Mouse (Mus musculus): ENCODE measurements around the gene Megf9. TPM values are rescaled to one million over a fixed set of nuclear protein-coding genes. Genes with fewer than 3 reads are reported as not detected.

Megf9 gene
- 10 to 100 TPM; 24.1 to 32.1 TPM for total RNA-seq (2021)
- long read RNA-seq, experiment 1, partial matches to known transcripts = 0 of 2 reads
- long read RNA-seq, experiment 1, other reads (novel, unspliced or antisense) = 2 of 2 reads
- long read RNA-seq, experiment 2, full-length matches to known transcripts = 1 of 5 reads
- long read RNA-seq, experiment 2, partial matches to known transcripts = 1 of 5 reads
- long read RNA-seq, experiment 2, other reads (novel, unspliced or antisense) = 3 of 5 reads

- peak; percentile 95 to 96 for DNase-seq (ENCODE audit: low spot score in 2 of 2)
Observed at GRCm38 (mm10) chr4:70534891-70535269, at the start of gene Megf9. TSS of gene Megf9 (minus strand) at chr4:70534995.

- peak; percentile 29 to 40 for DNase-seq (ENCODE audit: low spot score in 2 of 2)
Observed at GRCm38 (mm10) chr4:70579654-70580053, 44.9 kb upstream of the Megf9 start.

- DNase-seq (ENCODE audit: low spot score in 2 of 2) = no peak
Observed at GRCm38 (mm10) chr4:70578301-70578700, 43.5 kb upstream of the Megf9 start.

- no peak for DNase-seq (ENCODE audit: low spot score in 2 of 2)
Observed at GRCm38 (mm10) chr4:70576096-70576495, 41.3 kb upstream of the Megf9 start.

- DNase-seq (ENCODE audit: low spot score in 2 of 2) = no peak
Observed at GRCm38 (mm10) chr4:70573926-70574325, 39.1 kb upstream of the Megf9 start.

GRCm38 (mm10) chr4:70553888-70554287 lies 19.1 kb upstream of the Megf9 start:
- peak in 1 of 2 experiments; percentile 28 for DNase-seq (ENCODE audit: low spot score in 2 of 2)

GRCm38 (mm10) chr4:70553230-70553797 lies 18.5 kb upstream of the Megf9 start:
- no peak for DNase-seq (ENCODE audit: low spot score in 2 of 2)

GRCm38 (mm10) chr4:70552120-70552519 lies 17.3 kb upstream of the Megf9 start:
- no peak for DNase-seq (ENCODE audit: low spot score in 2 of 2)

GRCm38 (mm10) chr4:70547411-70548148 lies 12.8 kb upstream of the Megf9 start:
- DNase-seq (ENCODE audit: low spot score in 2 of 2) = no peak

GRCm38 (mm10) chr4:70545869-70546542 lies 11.2 kb upstream of the Megf9 start:
- no peak for DNase-seq (ENCODE audit: low spot score in 2 of 2)

- DNase-seq (ENCODE audit: low spot score in 2 of 2) = no peak
Observed at GRCm38 (mm10) chr4:70544390-70544789, 9.6 kb upstream of the Megf9 start.

GRCm38 (mm10) chr4:70542387-70542786 lies 7.6 kb upstream of the Megf9 start:
- DNase-seq (ENCODE audit: low spot score in 2 of 2) = no peak

- no peak for DNase-seq (ENCODE audit: low spot score in 2 of 2)
Observed at GRCm38 (mm10) chr4:70540743-70541142, 5.9 kb upstream of the Megf9 start.

GRCm38 (mm10) chr4:70536661-70537580 lies 2.1 kb upstream of the Megf9 start:
- DNase-seq (ENCODE audit: low spot score in 2 of 2) = no peak

- DNase-seq (ENCODE audit: low spot score in 2 of 2) = peak in 1 of 2 experiments; percentile 25
Observed at GRCm38 (mm10) chr4:70535711-70536311, 1.0 kb upstream of the Megf9 start.

- DNase-seq (ENCODE audit: low spot score in 2 of 2) = no peak
Observed at GRCm38 (mm10) chr4:70535289-70535688, 494 bp upstream of the Megf9 start.

- peak; percentile 42 to 55 for DNase-seq (ENCODE audit: low spot score in 2 of 2)
Observed at GRCm38 (mm10) chr4:70534078-70534890, 511 bp downstream of the Megf9 start.

GRCm38 (mm10) chr4:70533056-70533805 lies 1.6 kb downstream of the Megf9 start:
- no peak for DNase-seq (ENCODE audit: low spot score in 2 of 2)

GRCm38 (mm10) chr4:70531021-70531420 lies 3.8 kb downstream of the Megf9 start:
- DNase-seq (ENCODE audit: low spot score in 2 of 2) = no peak
